Mouse (Mus musculus) midbrain, embryonic 13.5 days (tissue): ENCODE data around the gene Fbxo34. TPM values are rescaled to one million over a fixed set of nuclear protein-coding genes. Genes with fewer than 3 reads are reported as not detected.

Experiments used
- ATAC-seq: fragments of 200-750 bp; cut with Nextera tagmentation; 2 replicates; pipeline ENCODE4 v1.8.0; 2017; ENCODE audit warnings: mild to moderate bottlenecking, moderate TSS enrichment, moderate library complexity
- H3K27ac ChIP-seq: fragments of 300-500 bp; sonication (generic); 2 replicates; pipeline ENCODE4 v1.5.1; 2015; ENCODE audit warnings: inconsistent platforms, mild to moderate bottlenecking, moderate library complexity
- H3K27me3 ChIP-seq: fragments of 300-500 bp; sonication (generic); 2 replicates; pipeline ENCODE4 v1.6.1; 2015; ENCODE audit warnings: mild to moderate bottlenecking, inconsistent platforms
- H3K36me3 ChIP-seq: fragments of 300-500 bp; sonication (generic); 2 replicates; pipeline ENCODE4 v1.6.1; 2015; ENCODE audit warnings: mild to moderate bottlenecking, inconsistent platforms
- H3K4me1 ChIP-seq: fragments of 300-500 bp; sonication (generic); replicated peaks from 2 replicates; pipeline ENCODE4 v1.6.1; 2015; ENCODE audit warnings: inconsistent platforms
- H3K4me2 ChIP-seq: fragments of 300-500 bp; sonication (generic); replicated peaks from 2 replicates; pipeline ENCODE4 v1.6.1; 2015; ENCODE audit warnings: moderate library complexity, mild to moderate bottlenecking, inconsistent platforms
- H3K4me3 ChIP-seq: fragments of 300-500 bp; sonication (generic); replicated peaks from 2 replicates; pipeline ENCODE4 v1.5.1; 2015; ENCODE audit warnings: mild to moderate bottlenecking, inconsistent platforms
- H3K9ac ChIP-seq: fragments of 300-500 bp; sonication (generic); replicated peaks from 2 replicates; pipeline ENCODE4 v1.6.1; 2015; ENCODE audit warnings: mild to moderate bottlenecking, inconsistent platforms
- H3K9me3 ChIP-seq: fragments of 300-500 bp; sonication (generic); 2 replicates; pipeline ENCODE4 v1.6.1; 2016; ENCODE audit warnings: mild to moderate bottlenecking, inconsistent platforms
- WGBS: fragments of 180-500 bp; shearing (Covaris S2); methylation state at CpG from one replicate; pipeline ENCODE4 v1.1.7; 2015; 5-methylcytosine and 5-hydroxymethylcytosine counted together
- polyA plus RNA-seq: library from polyadenylated mRNA; unstranded; fragments of >200 nt; fragmentation: Nextera tagmentation; extraction: Ambion mirVana; gene quantifications from 2 replicates; pipeline ENCODE4 v1.2.1, GENCODE M21; 2015

Gene Fbxo34
- polyA plus RNA-seq, 1 experiment from 2014 or later: 24.9 TPM

DNA sequence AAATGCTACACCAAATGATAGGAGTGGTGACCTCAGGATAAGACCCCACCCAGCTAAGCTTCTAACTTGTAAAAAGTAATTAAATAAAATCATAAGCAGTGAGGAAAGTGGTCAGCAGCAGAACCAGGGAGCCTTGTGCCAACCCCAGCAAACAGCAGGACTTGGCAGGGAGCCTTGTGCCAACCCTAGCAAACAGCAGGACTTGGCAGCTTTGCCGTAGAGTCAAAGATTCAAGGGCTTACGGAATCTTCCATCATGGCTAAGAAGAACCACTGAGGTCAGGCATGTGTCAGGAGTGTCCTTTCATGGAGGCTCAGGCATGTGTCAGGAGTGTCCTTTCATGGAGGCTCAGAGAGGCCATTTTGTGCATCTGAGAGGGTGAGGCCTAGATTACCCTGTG, 127.9 kb downstream of the Fbxo34 start:
- ATAC-seq: no peak
- no peak overlapping the region for H3K27ac ChIP-seq
- 89% methylated on average over 2 of the region's 2 CpGs for WGBS
- no peaks in the 10 kb centered on the region for H3K4me1 ChIP-seq
- no peak overlapping the region for H3K9ac ChIP-seq
- H3K4me2 ChIP-seq: no peak overlapping the region
- H3K9me3 ChIP-seq: no peaks in the 10 kb centered on the region
- H3K4me3 ChIP-seq: no peak overlapping the region
- H3K27me3 ChIP-seq: no peaks in the 10 kb centered on the region
- no peaks in the 10 kb centered on the region for H3K36me3 ChIP-seq

DNA sequence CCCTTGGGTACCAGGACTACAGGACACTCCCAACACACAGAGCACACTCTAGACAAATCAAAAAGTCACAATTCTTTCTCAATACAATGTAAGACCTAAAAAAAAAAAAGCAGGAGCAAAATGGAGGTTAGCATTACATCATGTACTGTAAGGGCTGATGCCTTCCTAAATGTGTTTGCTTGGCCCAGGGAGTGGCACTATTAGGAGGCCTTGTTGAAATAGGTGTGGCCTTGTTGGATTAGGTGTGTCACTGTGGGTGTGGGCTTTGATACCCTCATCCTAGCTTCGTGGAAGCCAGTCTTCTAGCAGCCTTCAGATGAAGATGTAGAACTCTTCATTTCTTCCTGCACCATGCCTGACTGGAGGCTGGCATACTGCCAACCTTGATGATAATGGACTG, 131.1 kb downstream of the Fbxo34 start:
- no peak overlapping the region for H3K4me3 ChIP-seq
- H3K27ac ChIP-seq: no peak overlapping the region
- H3K27me3 ChIP-seq: no peaks in the 10 kb centered on the region
- no peak for ATAC-seq
- H3K9ac ChIP-seq: no peak overlapping the region
- no peak overlapping the region for H3K4me2 ChIP-seq
- H3K4me1 ChIP-seq: no peaks in the 10 kb centered on the region
- WGBS: 61% methylated on average over 1 of the region's 1 CpGs
- no peaks in the 10 kb centered on the region for H3K9me3 ChIP-seq
- H3K36me3 ChIP-seq: no peaks in the 10 kb centered on the region

Other genes with a start within 250 kb of the Fbxo34 start
- gene Wdhd1, start 173.6 kb upstream of the Fbxo34 start, polyA plus RNA-seq: 23.5 and 25.3 TPM in 2 replicates
- 3.7 and 3.9 TPM in 2 replicates for gene Socs4, start 173.5 kb upstream of the Fbxo34 start, polyA plus RNA-seq
- gene Mapk1ip1l, start 152.2 kb upstream of the Fbxo34 start, polyA plus RNA-seq: 60.8 and 63.8 TPM in 2 replicates
- 0.54 and 1.2 TPM in 2 replicates for gene Lgals3, start 82.7 kb upstream of the Fbxo34 start, polyA plus RNA-seq
- 20.1 and 21.1 TPM in 2 replicates for gene Dlgap5, start 32.0 kb upstream of the Fbxo34 start, polyA plus RNA-seq
- 21.2 and 21.9 TPM in 2 replicates for gene Atg14, start 120.2 kb downstream of the Fbxo34 start, polyA plus RNA-seq
- 68.6 and 78.7 TPM in 2 replicates for gene Ktn1, start 198.0 kb downstream of the Fbxo34 start, polyA plus RNA-seq